Mouse (Mus musculus): ENCODE data around the gene Galnt10.
"Not testable (repeated sequence)": the region's sequence is repeated elsewhere in the genome, so short reads cannot be mapped to it uniquely, and the experiment has no call there.

The Galnt10 gene

GRCm38 (mm10) chr11:57786616-57787418, 141.6 kb downstream of the Galnt10 start:
- peak; percentile 34 to 45 for DNase-seq (ENCODE audit: low spot score in 2 of 2)

GRCm38 (mm10) chr11:57787913-57788312, 142.7 kb downstream of the Galnt10 start:
- DNase-seq (ENCODE audit: low spot score in 2 of 2) = no peak

- no peak for DNase-seq (ENCODE audit: low spot score in 2 of 2)
Measured at GRCm38 (mm10) chr11:57790866-57791535, 145.8 kb downstream of the Galnt10 start.

- no peak for DNase-seq (ENCODE audit: low spot score in 2 of 2)
Measured at GRCm38 (mm10) chr11:57795086-57795485, 149.8 kb downstream of the Galnt10 start.

GRCm38 (mm10) chr11:57797828-57798227, 152.6 kb downstream of the Galnt10 start:
- DNase-seq (ENCODE audit: low spot score in 2 of 2) = no peak

- DNase-seq (ENCODE audit: low spot score in 2 of 2) = no peak
Measured at GRCm38 (mm10) chr11:57799456-57799855, 154.2 kb downstream of the Galnt10 start.

- DNase-seq (ENCODE audit: low spot score in 2 of 2) = no peak
Measured at GRCm38 (mm10) chr11:57800266-57800951, 155.2 kb downstream of the Galnt10 start.

GRCm38 (mm10) chr11:57800971-57801765, 155.9 kb downstream of the Galnt10 start, which contains the start of gene Sap30l:
TSS of gene Sap30l (plus strand) at chr11:57801637.
- DNase-seq (ENCODE audit: low spot score in 2 of 2) = peak; percentile 95 to 96

GRCm38 (mm10) chr11:57801766-57802510, 156.7 kb downstream of the Galnt10 start:
- no peak for DNase-seq (ENCODE audit: low spot score in 2 of 2)

GRCm38 (mm10) chr11:57802511-57802870, 157.2 kb downstream of the Galnt10 start:
- no peak for DNase-seq (ENCODE audit: low spot score in 2 of 2)

GRCm38 (mm10) chr11:57805047-57805446, 159.8 kb downstream of the Galnt10 start:
- no peak for DNase-seq (ENCODE audit: low spot score in 2 of 2)

GRCm38 (mm10) chr11:57809017-57809731, 163.9 kb downstream of the Galnt10 start:
- no peak for DNase-seq (ENCODE audit: low spot score in 2 of 2)

- no peak for DNase-seq (ENCODE audit: low spot score in 2 of 2)
Measured at GRCm38 (mm10) chr11:57809732-57810098, 164.5 kb downstream of the Galnt10 start.

GRCm38 (mm10) chr11:57811006-57811405, 165.8 kb downstream of the Galnt10 start:
- DNase-seq (ENCODE audit: low spot score in 2 of 2) = no peak

GRCm38 (mm10) chr11:57812212-57812611, 167.0 kb downstream of the Galnt10 start:
- no peak for DNase-seq (ENCODE audit: low spot score in 2 of 2)

- no peak for DNase-seq (ENCODE audit: low spot score in 2 of 2)
Measured at GRCm38 (mm10) chr11:57813641-57814040, 168.4 kb downstream of the Galnt10 start.

GRCm38 (mm10) chr11:57818189-57818588, 172.9 kb downstream of the Galnt10 start:
- no peak for DNase-seq (ENCODE audit: low spot score in 2 of 2)

GRCm38 (mm10) chr11:57819999-57820581, 174.8 kb downstream of the Galnt10 start:
- peak; percentile 39 to 49 for DNase-seq (ENCODE audit: low spot score in 2 of 2)

- DNase-seq (ENCODE audit: low spot score in 2 of 2) = not testable (repeated sequence)
Measured at GRCm38 (mm10) chr11:57823159-57823558, 177.9 kb downstream of the Galnt10 start.

GRCm38 (mm10) chr11:57823714-57824113, 178.5 kb downstream of the Galnt10 start:
- DNase-seq (ENCODE audit: low spot score in 2 of 2) = no peak

Measured in right cerebral cortex, postnatal 36 days (tissue).